Mouse (Mus musculus) lung, embryonic 14.5 days (tissue): ENCODE measurements at regions not wholly inside any gene's neighbourhood (a gene's known extent, or its start where the extent isn't known, plus 50 kb on each side); places are given as distances from the start of the nearest gene placed in this dataset.

Source experiments
- ATAC-seq: fragments of 200-750 bp; cut with Nextera tagmentation; 2 replicates; pipeline ENCODE4 v1.8.0; 2017; ENCODE audit warnings: mild to moderate bottlenecking, moderate TSS enrichment, moderate library complexity; ENCODE audit not compliant: insufficient read depth
- DNase-seq: peaks from one replicate; pipeline ENCODE4 v3.0.0-alpha.2; 2015
- H3K27ac ChIP-seq: fragments of 300-500 bp; sonication (generic); 2 replicates; pipeline ENCODE4 v1.5.1; 2014; ENCODE audit warnings: low read depth, mild to moderate bottlenecking, moderate library complexity
- H3K27me3 ChIP-seq: fragments of 300-500 bp; sonication (generic); 2 replicates; pipeline ENCODE4 v1.6.1; 2014; ENCODE audit warnings: low read length, control low read depth; ENCODE audit not compliant: insufficient read depth
- H3K36me3 ChIP-seq: fragments of 300-500 bp; sonication (generic); 2 replicates; pipeline ENCODE4 v1.6.1; 2014; ENCODE audit warnings: control low read depth; ENCODE audit not compliant: insufficient read depth
- H3K4me1 ChIP-seq: fragments of 300-500 bp; sonication (generic); 2 replicates; pipeline ENCODE4 v1.6.1; 2014; ENCODE audit warnings: antibody characterized with exemption, control low read depth; ENCODE audit not compliant: insufficient read depth
- H3K4me2 ChIP-seq: fragments of 300-500 bp; sonication (generic); 2 replicates; pipeline ENCODE4 v1.6.1; 2014; ENCODE audit warnings: mild to moderate bottlenecking
- H3K4me3 ChIP-seq: fragments of 300-500 bp; sonication (generic); 2 replicates; pipeline ENCODE4 v1.5.1; 2014; ENCODE audit warnings: low read depth, low read length
- H3K9ac ChIP-seq: fragments of 300-500 bp; sonication (generic); 2 replicates; pipeline ENCODE4 v1.6.1; 2014
- H3K9me3 ChIP-seq: fragments of 300-500 bp; sonication (generic); 2 replicates; pipeline ENCODE4 v1.6.1; 2016; ENCODE audit warnings: low read depth, low read length, control low read depth
- CTCF ChIP-seq: IDR thresholded peaks from 2 replicates; pipeline ENCODE4 v1.5.1; 2016; ENCODE audit warnings: antibody characterized with exemption, low read depth
- WGBS: fragments of 180-500 bp; shearing (Covaris S2); extraction: QIAGEN DNeasy Blood & Tissue Kit; methylation state at CpG from one replicate; pipeline ENCODE4 v1.1.7; 2014; 5-methylcytosine and 5-hydroxymethylcytosine counted together

DNA sequence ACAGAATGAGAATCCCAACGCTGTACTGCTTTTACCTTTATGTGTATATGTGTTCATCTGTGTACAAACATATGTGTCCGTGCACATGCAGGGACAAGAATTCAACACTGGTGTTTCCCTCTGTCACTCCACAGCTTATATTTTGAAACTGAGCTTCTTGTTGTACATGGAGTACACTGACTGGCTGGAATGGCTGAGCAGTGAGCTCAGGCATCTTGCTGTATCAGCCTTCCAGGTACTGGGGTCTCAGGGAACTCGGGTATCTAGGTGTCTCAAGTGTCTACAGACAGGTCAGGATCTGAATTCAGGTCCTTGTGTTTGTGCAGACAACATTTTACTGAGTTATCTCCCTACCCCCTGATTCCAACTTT, 341.6 kb upstream of the Thbs1 start:
- Histone ChIP-seq H3K36me3 (no peaks in the 10 kb centered on the region), H3K27ac (peak overlapping the region; percentile 71), H3K27me3 (no peaks in the 10 kb centered on the region), H3K4me3 (no peak overlapping the region), H3K9ac (no peak overlapping the region), H3K4me2 (no peak overlapping the region), H3K9me3 (no peaks in the 10 kb centered on the region), H3K4me1 (peaks cover 23% of the 10 kb centered on the region)
- no peak for TF ChIP-seq CTCF
- DNase-seq = no peak
- peak; percentile 62 for ATAC-seq
- 35% methylated on average over 3 of the region's 3 CpGs for WGBS

DNA sequence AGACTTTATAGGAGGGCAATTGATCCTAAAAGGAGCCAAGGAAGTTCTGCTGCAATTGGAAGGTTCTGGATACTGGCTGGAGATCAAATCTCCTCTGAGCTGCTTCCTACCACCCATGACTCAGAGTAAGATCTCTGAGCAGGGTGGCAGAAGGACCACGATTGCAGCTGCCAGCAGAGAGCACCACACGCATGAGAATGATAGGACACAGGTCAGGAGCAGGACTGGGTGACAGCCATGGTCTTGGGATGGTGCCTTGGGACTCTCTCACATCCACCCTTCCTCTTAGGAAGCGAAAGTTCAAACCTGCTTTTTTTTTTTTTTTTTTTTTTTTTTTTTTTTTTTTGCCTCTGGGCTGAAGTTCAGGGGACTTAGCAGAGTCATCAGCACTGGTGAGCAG, 331.4 kb upstream of the Thbs1 start:
- Histone ChIP-seq H3K27ac (no peak overlapping the region), H3K4me1 (no peaks in the 10 kb centered on the region), H3K9ac (no peak overlapping the region), H3K4me3 (no peak overlapping the region), H3K4me2 (no peak overlapping the region), H3K36me3 (no peaks in the 10 kb centered on the region), H3K27me3 (no peaks in the 10 kb centered on the region), H3K9me3 (no peaks in the 10 kb centered on the region)
- no peak for DNase-seq
- 79% methylated on average over 3 of the region's 3 CpGs for WGBS
- ATAC-seq = peak; percentile 41; the same call in 1 of the 2 replicates
- TF ChIP-seq CTCF = peak; percentile 19; the same call in 1 of the 2 replicates

DNA sequence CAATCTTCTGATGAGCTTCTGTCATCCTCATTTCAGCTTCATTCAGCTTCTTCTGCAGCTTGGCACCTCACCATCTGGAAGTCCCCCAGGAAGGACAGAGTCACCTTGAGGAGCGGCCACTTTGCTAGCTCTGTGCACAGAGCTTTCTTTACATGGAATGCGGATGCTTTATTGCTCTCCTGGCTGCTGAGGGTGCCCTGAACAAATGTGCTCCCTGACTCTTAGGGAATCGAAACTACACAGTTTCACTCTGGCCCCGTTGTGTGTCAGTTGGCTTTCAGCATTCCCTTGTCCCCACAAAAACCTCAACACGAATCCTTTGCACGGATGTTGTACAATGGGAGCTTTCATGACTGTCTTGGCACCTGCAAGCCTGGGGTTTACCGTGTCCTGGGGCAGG, 330.9 kb upstream of the Thbs1 start:
- Histone ChIP-seq H3K4me3 (no peak overlapping the region), H3K4me1 (no peaks in the 10 kb centered on the region), H3K27me3 (no peaks in the 10 kb centered on the region), H3K27ac (peak overlapping the region; percentile 66; the same call in 1 of the 2 replicates), H3K4me2 (no peak overlapping the region), H3K9me3 (no peaks in the 10 kb centered on the region), H3K36me3 (no peaks in the 10 kb centered on the region), H3K9ac (no peak overlapping the region)
- DNase-seq = no peak
- 68% methylated on average over 7 of the region's 7 CpGs for WGBS
- no peak for TF ChIP-seq CTCF
- no peak for ATAC-seq

DNA sequence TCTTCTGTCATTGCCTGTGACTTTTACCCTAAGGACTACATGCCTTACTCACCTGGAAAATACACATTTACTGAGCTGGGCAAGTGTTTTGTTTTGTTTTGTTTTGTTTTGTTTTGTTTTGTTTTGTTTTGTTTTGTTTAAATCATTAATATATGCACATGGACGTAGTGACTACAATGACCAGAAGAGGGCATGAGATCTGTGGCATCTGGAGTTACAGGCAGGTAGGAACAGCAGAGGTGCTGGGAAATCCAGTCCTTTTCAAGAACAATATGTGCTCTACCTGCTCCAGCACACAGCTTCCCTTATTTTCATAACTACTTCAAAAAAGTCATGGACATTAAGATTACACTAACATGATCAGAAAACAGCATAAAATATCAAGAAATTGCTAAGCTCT, 324.4 kb upstream of the Thbs1 start:
- DNase-seq (no peak), ATAC-seq (no peak)
- Histone ChIP-seq H3K4me2 (no peak overlapping the region), H3K9me3 (no peaks in the 10 kb centered on the region), H3K36me3 (no peaks in the 10 kb centered on the region), H3K4me3 (no peak overlapping the region), H3K4me1 (no peaks in the 10 kb centered on the region), H3K27ac (no peak overlapping the region), H3K9ac (no peak overlapping the region), H3K27me3 (no peaks in the 10 kb centered on the region)
- TF ChIP-seq CTCF = peak; percentile 45
- 74% methylated on average over 1 of the region's 1 CpGs for WGBS

DNA sequence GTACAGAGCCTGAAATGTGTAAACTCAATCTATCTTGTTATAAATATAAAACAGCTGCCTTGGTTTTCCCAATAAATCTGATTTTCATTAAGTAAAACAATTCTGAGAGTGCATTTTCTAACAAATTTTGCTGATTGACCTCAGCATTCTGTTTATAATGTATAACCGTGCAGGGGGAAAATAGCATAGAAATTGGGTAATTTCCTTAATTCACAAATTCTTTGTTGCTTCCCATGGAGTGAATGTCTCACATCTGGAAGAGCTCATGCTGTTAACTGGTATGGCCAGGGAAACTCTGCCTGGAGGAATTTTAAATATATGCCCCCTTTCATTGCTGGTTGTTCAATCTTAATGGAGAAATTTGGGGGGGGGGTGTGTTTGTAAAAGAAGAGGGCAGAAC, 317.4 kb upstream of the Thbs1 start:
- no peaks in the 10 kb centered on the region for H3K27me3 ChIP-seq
- no peak for DNase-seq
- no peak for TF ChIP-seq CTCF
- H3K9ac ChIP-seq = no peak overlapping the region
- no peaks in the 10 kb centered on the region for H3K9me3 ChIP-seq
- H3K36me3 ChIP-seq = no peaks in the 10 kb centered on the region
- ATAC-seq = no peak
- no peak overlapping the region for H3K27ac ChIP-seq
- 0 out of 2 replicates have a peak, but pooled peaks cover 3% of the 10 kb centered on the region for H3K4me1 ChIP-seq
- no peak overlapping the region for H3K4me2 ChIP-seq
- no peak overlapping the region for H3K4me3 ChIP-seq
- 64% methylated on average over 1 of the region's 1 CpGs for WGBS

DNA sequence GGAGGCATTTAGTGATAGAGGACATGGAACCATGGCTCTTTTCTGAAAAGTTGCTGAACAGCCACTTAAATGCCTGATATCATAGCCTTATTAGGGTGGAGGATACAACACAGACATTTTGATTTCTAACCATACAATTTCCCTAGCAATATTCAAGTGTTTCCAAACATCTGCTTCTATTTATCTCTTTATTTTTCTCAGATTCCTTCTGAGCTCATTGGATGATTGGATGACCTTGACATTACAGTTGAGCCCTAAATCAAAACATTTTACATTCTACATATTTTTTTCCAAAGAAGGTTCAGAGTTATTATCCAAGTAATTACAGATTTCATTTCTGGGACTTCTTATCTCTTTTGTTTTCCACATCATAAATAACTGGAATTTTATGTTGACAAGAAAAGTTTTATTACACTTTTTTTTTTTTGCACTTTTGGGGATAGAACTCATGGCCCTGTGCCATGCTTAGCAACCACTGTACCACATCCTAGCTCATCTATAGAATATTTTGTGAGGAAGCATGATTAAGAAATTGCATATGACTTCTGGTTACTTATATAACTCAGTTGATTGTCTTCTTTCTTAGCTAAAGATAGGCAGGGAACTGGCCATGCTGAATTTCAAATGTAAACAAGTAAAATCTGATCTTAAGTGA, 309.6 kb upstream of the Thbs1 start:
- Histone ChIP-seq H3K4me2 (no peak overlapping the region), H3K27me3 (no peaks in the 10 kb centered on the region), H3K9ac (no peak overlapping the region), H3K4me3 (no peak overlapping the region), H3K36me3 (no peaks in the 10 kb centered on the region), H3K27ac (peak overlapping the region; percentile 71; the same call in 1 of the 2 replicates), H3K9me3 (no peaks in the 10 kb centered on the region), H3K4me1 (peaks cover 11% of the 10 kb centered on the region; the same call in 1 of the 2 replicates)
- no peak for TF ChIP-seq CTCF
- DNase-seq (peak; percentile 71), ATAC-seq (peak; percentile 48; the same call in 1 of the 2 replicates)

DNA sequence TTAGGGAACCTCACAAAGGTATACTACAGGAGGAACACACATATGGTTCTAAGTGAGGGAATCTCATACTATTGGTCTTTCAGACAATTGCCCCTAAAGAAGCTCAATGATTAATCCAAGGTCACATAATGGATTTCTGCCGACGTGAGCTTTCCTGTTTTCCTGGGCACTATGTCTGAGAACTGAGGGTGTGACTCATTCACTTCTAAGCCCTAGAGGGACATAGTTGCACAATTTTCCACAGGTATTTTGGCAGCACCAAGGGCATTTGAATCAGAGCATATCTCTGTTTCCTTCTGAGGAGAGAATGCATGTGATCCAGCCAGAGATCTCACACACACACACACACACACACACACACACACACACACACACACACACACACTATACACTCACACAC, 309.0 kb upstream of the Thbs1 start:
- Histone ChIP-seq H3K9ac (no peak overlapping the region), H3K27ac (peak overlapping the region; percentile 64), H3K36me3 (no peaks in the 10 kb centered on the region), H3K4me3 (no peak overlapping the region), H3K27me3 (no peaks in the 10 kb centered on the region), H3K4me2 (no peak overlapping the region), H3K4me1 (peaks cover 11% of the 10 kb centered on the region; the same call in 1 of the 2 replicates), H3K9me3 (no peaks in the 10 kb centered on the region)
- no peak for TF ChIP-seq CTCF
- ATAC-seq (peak; percentile 18; the same call in 1 of the 2 replicates), DNase-seq (peak; percentile 27)
- WGBS = 44% methylated on average over 2 of the region's 2 CpGs

DNA sequence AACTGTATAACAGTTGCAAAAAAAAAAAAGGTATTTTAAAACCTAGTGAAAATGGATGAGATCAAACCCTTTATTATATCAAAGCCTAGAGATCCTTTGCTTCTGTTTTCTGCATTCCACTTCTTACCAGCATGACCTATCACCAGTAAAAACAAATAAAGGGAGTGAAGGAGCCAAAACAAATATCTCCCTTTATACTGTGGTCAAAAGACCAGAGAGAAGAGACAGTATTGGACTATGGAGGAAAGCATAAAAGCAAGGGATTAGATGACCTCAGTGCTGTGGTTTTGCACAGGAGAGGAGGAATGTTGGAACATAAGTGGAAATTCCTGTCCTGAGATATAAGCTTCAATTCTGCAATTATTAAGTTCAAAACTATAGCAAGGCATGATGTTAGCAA, 307.0 kb upstream of the Thbs1 start:
- Histone ChIP-seq H3K9me3 (no peaks in the 10 kb centered on the region), H3K4me1 (peaks cover 11% of the 10 kb centered on the region; the same call in 1 of the 2 replicates), H3K36me3 (no peaks in the 10 kb centered on the region), H3K4me3 (no peak overlapping the region), H3K4me2 (no peak overlapping the region), H3K27ac (no peak overlapping the region), H3K27me3 (no peaks in the 10 kb centered on the region), H3K9ac (no peak overlapping the region)
- no peak for ATAC-seq
- no peak for DNase-seq
- no peak for TF ChIP-seq CTCF
